Mouse (Mus musculus) stomach, postnatal 0 days (tissue): ENCODE data around the gene Zfp202. TPM values are rescaled to one million over a fixed set of nuclear protein-coding genes. Genes with fewer than 3 reads are reported as not detected.
A peak's percentile ranks its signal among the peaks of the same experiment; 100 is the strongest.

ENCODE experiments used
- ATAC-seq: fragments of 200-750 bp; cut with Nextera tagmentation; 2 replicates; pipeline ENCODE4 v1.8.0; 2017; ENCODE audit not compliant: low FRiP score, low TSS enrichment
- DNase-seq: peaks from one replicate; pipeline ENCODE4 v3.0.0-alpha.2; 2016; ENCODE audit warnings: low spot score
- H3K27ac ChIP-seq: fragments of 300-500 bp; sonication (generic); replicated peaks from 2 replicates; pipeline ENCODE4 v1.5.1; 2014; ENCODE audit warnings: mild to moderate bottlenecking, control low read depth
- H3K27me3 ChIP-seq: fragments of 300-500 bp; sonication (generic); 2 replicates; pipeline ENCODE4 v1.6.1; 2014; ENCODE audit warnings: low read length; ENCODE audit not compliant: control insufficient read depth, insufficient read depth
- H3K36me3 ChIP-seq: fragments of 300-500 bp; sonication (generic); 2 replicates; pipeline ENCODE4 v1.6.1; 2014; ENCODE audit warnings: low read length, mixed read lengths; ENCODE audit not compliant: control insufficient read depth, insufficient read depth
- H3K4me1 ChIP-seq: fragments of 300-500 bp; sonication (generic); replicated peaks from 2 replicates; pipeline ENCODE4 v1.6.1; 2014; ENCODE audit warnings: antibody characterized with exemption; ENCODE audit not compliant: control insufficient read depth, insufficient read depth
- H3K4me2 ChIP-seq: fragments of 300-500 bp; sonication (generic); replicated peaks from 2 replicates; pipeline ENCODE4 v1.6.1; 2014; ENCODE audit warnings: low read depth, mild to moderate bottlenecking, control low read depth, moderate library complexity
- H3K4me3 ChIP-seq: fragments of 300-500 bp; sonication (generic); 2 replicates; pipeline ENCODE4 v1.5.1; 2014; ENCODE audit warnings: low read depth, low read length, control low read depth
- H3K9ac ChIP-seq: fragments of 300-500 bp; sonication (generic); 2 replicates; pipeline ENCODE4 v1.6.1; 2014; ENCODE audit warnings: mild to moderate bottlenecking, low read length, control low read depth, mixed read lengths
- H3K9me3 ChIP-seq: fragments of 300-500 bp; sonication (generic); 2 replicates; pipeline ENCODE4 v1.6.1; 2016; ENCODE audit warnings: low read length; ENCODE audit not compliant: control insufficient read depth
- CTCF ChIP-seq: IDR thresholded peaks from 2 replicates; pipeline ENCODE4 v1.5.1; 2016; ENCODE audit warnings: antibody characterized with exemption, low read depth, mild to moderate bottlenecking, moderate library complexity
- EP300 ChIP-seq: optimal IDR thresholded peaks from 2 replicates; pipeline ENCODE3; 2016; ENCODE audit warnings: antibody characterized with exemption
- WGBS: fragments of 180-500 bp; shearing (Covaris S2); extraction: QIAGEN DNeasy Blood & Tissue Kit; methylation state at CpG from one replicate; pipeline ENCODE4 v1.1.7; 2014; 5-methylcytosine and 5-hydroxymethylcytosine counted together
- polyA plus RNA-seq: library from polyadenylated mRNA; unstranded; fragments of >200 nt; fragmentation: Nextera tagmentation; extraction: Ambion mirVana; gene quantifications from 2 replicates; pipeline ENCODE4 v1.2.1, GENCODE M21; 2015

The Zfp202 gene
- polyA plus RNA-seq, 1 experiment from 2014 or later = 1.6 TPM

DNA sequence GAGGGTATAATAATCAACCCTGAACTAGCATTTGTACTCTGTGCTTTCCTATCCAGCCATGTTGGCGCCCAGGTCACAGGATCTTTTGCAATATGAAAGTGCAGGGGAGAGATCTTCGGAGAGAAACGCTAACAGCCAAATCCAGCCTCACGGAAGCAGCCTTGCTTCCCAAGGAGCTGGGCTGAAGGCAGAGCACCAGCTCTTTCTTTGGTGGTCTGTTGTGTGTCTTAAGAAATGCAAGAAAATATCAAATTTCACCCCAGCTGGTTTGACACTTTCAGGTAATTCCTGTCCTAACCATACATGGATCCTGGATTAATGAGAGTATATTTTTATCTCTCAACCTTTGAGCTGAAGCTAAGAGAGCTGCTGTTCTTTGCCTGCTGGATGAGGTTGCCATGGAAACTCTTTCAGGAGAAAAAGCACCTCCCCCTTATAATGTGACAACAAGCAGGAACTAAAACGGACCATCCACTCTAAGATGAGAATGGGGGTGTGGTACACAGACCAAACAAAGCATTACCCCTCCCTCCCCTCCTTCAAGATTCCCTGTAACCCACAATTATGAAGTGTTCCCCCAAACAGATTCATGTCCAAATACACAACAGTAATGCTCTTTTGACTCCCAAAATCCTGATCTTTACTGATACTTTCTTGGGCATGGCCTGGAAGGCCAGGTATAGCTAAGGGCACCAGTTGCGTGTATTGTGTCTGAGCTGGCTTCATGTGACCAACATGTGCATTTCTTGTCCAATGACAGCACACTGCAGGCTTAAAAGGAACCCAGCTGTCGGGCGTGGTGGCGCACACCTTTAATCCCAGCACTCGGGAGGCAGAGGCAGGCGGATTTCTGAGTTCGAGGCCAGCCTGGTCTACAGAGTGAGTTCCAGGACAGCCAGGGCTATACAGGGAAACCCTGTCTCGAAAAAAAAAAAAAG lies 50.1 kb downstream of the Zfp202 start:
- Histone ChIP-seq H3K9me3 (no peaks in the 10 kb centered on the region), H3K4me3 (peak overlapping the region; percentile 40), H3K4me1 (no peaks in the 10 kb centered on the region), H3K36me3 (no peaks in the 10 kb centered on the region), H3K4me2 (peak overlapping the region; percentile 73), H3K9ac (peak overlapping the region; percentile 41), H3K27ac (no peak overlapping the region), H3K27me3 (no peaks in the 10 kb centered on the region)
- ATAC-seq = peak; percentile 40; the same call in 1 of the 2 replicates
- no peak for DNase-seq
- WGBS = 52% methylated on average over 13 of the region's 13 CpGs
- TF ChIP-seq CTCF (no peak), EP300 (no peak)

DNA sequence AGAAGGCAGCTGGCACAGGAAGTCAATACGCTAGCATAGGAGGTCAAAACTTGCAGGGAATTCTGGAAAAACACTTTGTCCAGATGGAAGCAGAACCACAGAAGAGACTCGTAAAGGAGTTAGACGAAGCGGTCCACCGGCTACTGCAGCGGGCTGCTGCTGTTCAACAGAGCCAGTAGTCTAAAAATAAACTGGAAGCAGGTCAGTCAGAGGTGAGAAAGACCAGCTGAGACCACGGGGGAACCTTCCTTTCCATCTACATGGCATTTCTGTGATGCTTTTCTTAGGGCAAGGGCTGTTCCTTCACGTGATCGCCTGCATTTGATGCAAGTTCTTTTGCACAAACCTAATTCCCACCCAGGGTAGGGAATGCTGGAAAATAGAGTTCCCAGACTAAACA lies 53.4 kb downstream of the Zfp202 start:
- Histone ChIP-seq H3K36me3 (no peaks in the 10 kb centered on the region), H3K4me2 (no peak overlapping the region), H3K4me1 (no peaks in the 10 kb centered on the region), H3K9me3 (no peaks in the 10 kb centered on the region), H3K27me3 (no peaks in the 10 kb centered on the region), H3K9ac (no peak overlapping the region), H3K27ac (no peak overlapping the region), H3K4me3 (no peak overlapping the region)
- no peak for TF ChIP-seq EP300
- TF ChIP-seq CTCF = no peak
- ATAC-seq (no peak), DNase-seq (no peak)
- 42% methylated on average over 9 of the region's 9 CpGs for WGBS

DNA sequence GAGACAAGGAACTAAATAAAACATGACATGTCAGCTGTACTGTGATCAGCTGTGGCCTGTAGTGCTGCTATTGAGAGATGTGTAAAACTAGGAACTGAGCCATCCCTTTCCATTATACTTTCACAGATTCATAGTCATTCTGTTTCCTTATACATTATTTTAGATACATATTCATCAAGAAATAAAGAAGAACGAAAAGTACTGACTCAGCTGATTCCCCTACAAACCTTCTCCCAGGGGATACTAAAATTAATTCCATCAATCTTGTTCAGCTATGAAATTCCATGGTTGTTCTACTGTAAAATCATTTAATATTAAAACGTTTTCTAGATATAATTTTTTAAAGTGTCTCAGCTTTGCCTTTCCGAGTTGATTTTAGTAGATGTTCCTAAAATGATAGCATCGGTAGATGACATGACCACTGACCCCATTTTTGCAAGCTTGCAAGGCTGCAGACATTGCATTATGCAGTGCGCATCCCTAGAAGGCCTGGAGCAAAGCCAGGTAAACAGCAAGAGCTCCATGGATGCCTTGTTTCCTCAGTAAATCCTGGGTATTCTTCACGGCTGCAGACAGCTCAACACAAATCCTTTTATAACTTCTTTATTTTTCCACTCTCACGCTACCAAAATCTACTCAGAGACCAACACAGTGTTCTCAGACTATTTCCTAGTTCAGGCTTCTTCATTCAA lies 54.0 kb downstream of the Zfp202 start:
- Histone ChIP-seq H3K9me3 (no peaks in the 10 kb centered on the region), H3K9ac (no peak overlapping the region), H3K36me3 (no peaks in the 10 kb centered on the region), H3K4me1 (no peaks in the 10 kb centered on the region), H3K4me3 (no peak overlapping the region), H3K4me2 (no peak overlapping the region), H3K27me3 (no peaks in the 10 kb centered on the region), H3K27ac (no peak overlapping the region)
- no peak for TF ChIP-seq CTCF
- no peak for TF ChIP-seq EP300
- WGBS = 72% methylated on average over 7 of the region's 7 CpGs
- DNase-seq = no peak
- no peak for ATAC-seq

DNA sequence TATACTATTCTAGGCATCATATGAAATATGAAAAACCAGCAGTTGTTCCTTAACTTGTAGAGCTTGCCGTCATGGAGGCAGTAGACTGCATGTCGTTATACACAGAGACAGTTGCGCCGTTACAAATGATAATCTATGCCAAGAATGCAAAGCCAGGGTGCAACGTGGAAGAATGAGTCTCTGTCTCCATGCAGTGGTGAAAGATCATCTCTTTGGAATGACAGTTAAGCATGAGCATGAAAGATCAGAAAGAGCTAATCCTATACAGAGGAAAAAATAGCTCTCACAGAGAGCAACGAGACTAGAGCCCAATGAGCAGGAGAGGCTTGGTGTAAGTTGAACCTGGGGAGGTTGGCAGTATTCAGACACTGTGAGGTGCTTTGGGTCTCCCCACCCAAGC lies 54.6 kb downstream of the Zfp202 start:
- Histone ChIP-seq H3K27me3 (no peaks in the 10 kb centered on the region), H3K4me2 (no peak overlapping the region), H3K9ac (no peak overlapping the region), H3K27ac (no peak overlapping the region), H3K9me3 (no peaks in the 10 kb centered on the region), H3K4me3 (no peak overlapping the region), H3K4me1 (no peaks in the 10 kb centered on the region), H3K36me3 (no peaks in the 10 kb centered on the region)
- ATAC-seq (no peak), DNase-seq (no peak)
- TF ChIP-seq EP300 (no peak), CTCF (no peak)
- WGBS = 68% methylated on average over 6 of the region's 6 CpGs

DNA sequence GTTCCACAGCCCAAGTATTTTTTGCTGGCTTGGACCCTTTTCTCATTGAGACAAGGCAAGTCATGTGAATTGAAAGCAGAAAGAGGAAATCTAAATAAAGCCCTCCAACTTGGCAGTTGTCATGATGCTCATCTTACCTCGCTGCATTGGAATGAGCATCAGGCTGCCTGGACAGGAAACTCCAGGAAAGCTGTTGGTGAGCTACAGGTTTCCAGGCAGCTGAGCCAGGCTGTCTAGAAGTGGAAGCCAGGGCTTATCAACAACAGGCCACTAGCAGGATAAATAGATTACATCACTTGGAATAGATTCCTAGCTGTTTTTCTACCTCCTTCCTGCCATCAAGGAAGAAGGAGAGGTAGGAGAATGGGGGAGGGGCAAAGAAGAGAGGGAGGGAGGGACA lies 57.0 kb downstream of the Zfp202 start:
- H3K4me1 ChIP-seq = no peaks in the 10 kb centered on the region
- no peak for DNase-seq
- no peak for TF ChIP-seq CTCF
- no peaks in the 10 kb centered on the region for H3K9me3 ChIP-seq
- no peaks in the 10 kb centered on the region for H3K36me3 ChIP-seq
- no peaks in the 10 kb centered on the region for H3K27me3 ChIP-seq
- no peak overlapping the region for H3K4me3 ChIP-seq
- WGBS = 72% methylated on average over 1 of the region's 1 CpGs
- ATAC-seq = no peak
- H3K4me2 ChIP-seq = no peak overlapping the region
- no peak overlapping the region for H3K9ac ChIP-seq
- no peak overlapping the region for H3K27ac ChIP-seq

DNA sequence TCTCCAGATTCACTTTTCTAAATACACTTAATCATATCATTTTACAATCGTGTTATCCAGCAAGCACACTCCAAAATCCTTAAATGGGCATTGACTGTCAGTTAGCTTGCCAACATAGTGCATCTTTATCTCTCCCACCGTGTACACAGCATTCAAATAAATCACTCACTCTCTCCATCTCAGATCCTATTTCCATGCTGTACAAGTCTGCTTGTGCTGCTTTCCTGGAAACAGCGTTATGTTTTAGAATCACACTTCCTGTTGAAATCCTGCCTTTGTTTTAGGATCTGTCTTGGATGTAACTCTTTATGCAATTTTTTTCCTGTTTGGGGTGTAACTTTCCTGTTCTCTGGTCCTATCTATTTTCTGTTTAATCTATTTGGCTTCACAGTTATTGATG lies 60.3 kb downstream of the Zfp202 start:
- H3K9me3 ChIP-seq = no peaks in the 10 kb centered on the region
- WGBS = 45% methylated on average over 3 of the region's 3 CpGs

More for the DNA sequence above, 60.3 kb downstream of the Zfp202 start:
- no peak overlapping the region for H3K27ac ChIP-seq
- no peak overlapping the region for H3K4me2 ChIP-seq
- TF ChIP-seq EP300 = no peak
- TF ChIP-seq CTCF = no peak
- H3K36me3 ChIP-seq = no peaks in the 10 kb centered on the region
- H3K4me1 ChIP-seq = no peaks in the 10 kb centered on the region
- no peaks in the 10 kb centered on the region for H3K27me3 ChIP-seq
- H3K4me3 ChIP-seq = no peak overlapping the region
- no peak for DNase-seq
- no peak for ATAC-seq
- no peak overlapping the region for H3K9ac ChIP-seq

Other genes with a start within 250 kb of the Zfp202 start
- not detected in 2 replicates for gene Olfr975, start 240.3 kb upstream of the Zfp202 start, polyA plus RNA-seq
- gene Olfr976, start 231.2 kb upstream of the Zfp202 start, polyA plus RNA-seq = not detected in 2 replicates
- gene Olfr978, start 200.2 kb upstream of the Zfp202 start, polyA plus RNA-seq = not detected in 2 replicates
- gene Olfr979, start 188.9 kb upstream of the Zfp202 start, polyA plus RNA-seq = not detected in 2 replicates
- gene Olfr980, start 182.7 kb upstream of the Zfp202 start, polyA plus RNA-seq = not detected in 2 replicates
- 0.02 TPM in 1 of 2 replicates, not detected in the other for gene Olfr981, start 170.9 kb upstream of the Zfp202 start, polyA plus RNA-seq
- not detected in 2 replicates for gene Olfr982, start 118.5 kb upstream of the Zfp202 start, polyA plus RNA-seq
- gene Olfr983, start 98.7 kb upstream of the Zfp202 start, polyA plus RNA-seq = not detected in 2 replicates
- gene Olfr984, start 78.1 kb upstream of the Zfp202 start, polyA plus RNA-seq = not detected in 2 replicates
- gene Olfr985, start 62.1 kb upstream of the Zfp202 start, polyA plus RNA-seq = not detected in 2 replicates
- not detected in 2 replicates for gene Tmem225, start 44.2 kb upstream of the Zfp202 start, polyA plus RNA-seq
- not detected in 2 replicates for gene Olfr986, start 11.4 kb upstream of the Zfp202 start, polyA plus RNA-seq
- gene Scn3b, start 76.9 kb downstream of the Zfp202 start, polyA plus RNA-seq = 2.0 and 2.9 TPM in 2 replicates